In the genomic region with DNA sequence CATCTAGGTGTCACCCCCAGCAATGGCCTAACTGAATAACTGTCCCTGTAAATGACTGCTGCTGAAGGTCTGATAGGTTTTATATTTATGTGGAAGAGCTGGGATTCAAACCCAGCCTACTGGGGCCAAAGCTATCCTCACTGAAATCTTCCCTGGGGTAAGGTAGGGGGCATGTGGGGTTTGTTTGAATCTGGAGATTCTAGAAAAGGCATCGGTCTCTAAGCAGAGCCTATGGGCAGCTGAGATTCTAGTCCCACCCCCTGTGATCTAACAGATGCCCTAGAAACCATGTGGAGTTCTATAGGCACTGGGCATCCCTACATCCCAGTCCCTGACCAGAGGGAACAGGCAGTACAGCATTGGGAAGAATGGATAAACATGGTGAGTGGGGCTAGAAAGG, we compare ENCODE assay signal across 24 mouse cellular contexts. TPM values are rescaled to one million over a fixed set of nuclear protein-coding genes. Genes with fewer than 3 reads are reported as not detected.
"Had no signal": no experiment of that assay in that cellular context is flagged by ENCODE, and none has a peak within 500 bp of the region (broad histone marks: within the 10 kb centered on the region; RNA-seq: fewer than 3 reads in every experiment).

A gene (plus strand): TSS at position 301 of the 400 bp plus-strand sequence.

- H3K4me2 ChIP-seq: liver, embryonic 11.5 days; lung, embryonic 14.5 days; midbrain, embryonic 12.5 days; neural tube, embryonic 13.5 days; neural tube, embryonic 15.5 days; stomach, embryonic 15.5 days had no signal

- H3K9me3 ChIP-seq: midbrain, embryonic 10.5 days; midbrain, embryonic 12.5 days; neural tube, embryonic 13.5 days; neural tube, embryonic 15.5 days; stomach, embryonic 15.5 days had no signal

- H3K27ac ChIP-seq: liver, embryonic 14.5 days; midbrain, embryonic 10.5 days; midbrain, embryonic 12.5 days; neural tube, embryonic 13.5 days; neural tube, embryonic 15.5 days; stomach, embryonic 15.5 days; stomach, postnatal 0 days had no signal

- H3K9ac ChIP-seq: liver, embryonic 14.5 days; lung, embryonic 14.5 days; midbrain, embryonic 12.5 days; neural tube, embryonic 13.5 days; neural tube, embryonic 15.5 days; stomach, embryonic 15.5 days had no signal

- ATAC-seq: midbrain, embryonic 16.5 days had no signal

- DNase-seq: lung, adult 18-20 months; lung, embryonic 14.5 days; lung, postnatal 10 days; lung, postnatal 4 days; midbrain, embryonic 14.5 days; retina, postnatal 1 day; right cerebral cortex, adult 18-20 months; right cerebral cortex, postnatal 25 days; right cerebral cortex, postnatal 4 days; spleen, adult 18-20 months; thymus, adult 2 months; thymus, postnatal 25 days; thymus, postnatal 4 days had no signal

- H3K4me3 ChIP-seq: midbrain, embryonic 10.5 days; midbrain, embryonic 12.5 days; neural tube, embryonic 13.5 days; neural tube, embryonic 15.5 days; stomach, embryonic 15.5 days had no signal

- H3K36me3 ChIP-seq: midbrain, embryonic 10.5 days; midbrain, embryonic 12.5 days; neural tube, embryonic 13.5 days; neural tube, embryonic 15.5 days; stomach, embryonic 15.5 days had no signal

RNA-seq across cellular contexts. Expression of the gene that starts here (rescaled TPM):
- total RNA-seq: megakaryocyte-erythroid progenitor cell, adult 5-6 weeks had no signal
- polyA plus RNA-seq: lung, embryonic 16.5 days; neural tube, embryonic 13.5 days had no signal
